Mouse (Mus musculus) CD4-positive, CD25-positive, alpha-beta regulatory T cell, adult 9 weeks (primary cell): ENCODE measurements around the gene Zc3hav1. TPM values are rescaled to one million over a fixed set of nuclear protein-coding genes. Genes with fewer than 3 reads are reported as not detected.

ENCODE experiments used
- polyA plus RNA-seq: library from polyadenylated mRNA; unstranded; fragments of 100-300 nt; shearing (Covaris generic); gene quantifications from one replicate; pipeline ENCODE4 v1.2.1, GENCODE M21; 2017

Gene Zc3hav1
- polyA plus RNA-seq: 94.5 TPM

DNA sequence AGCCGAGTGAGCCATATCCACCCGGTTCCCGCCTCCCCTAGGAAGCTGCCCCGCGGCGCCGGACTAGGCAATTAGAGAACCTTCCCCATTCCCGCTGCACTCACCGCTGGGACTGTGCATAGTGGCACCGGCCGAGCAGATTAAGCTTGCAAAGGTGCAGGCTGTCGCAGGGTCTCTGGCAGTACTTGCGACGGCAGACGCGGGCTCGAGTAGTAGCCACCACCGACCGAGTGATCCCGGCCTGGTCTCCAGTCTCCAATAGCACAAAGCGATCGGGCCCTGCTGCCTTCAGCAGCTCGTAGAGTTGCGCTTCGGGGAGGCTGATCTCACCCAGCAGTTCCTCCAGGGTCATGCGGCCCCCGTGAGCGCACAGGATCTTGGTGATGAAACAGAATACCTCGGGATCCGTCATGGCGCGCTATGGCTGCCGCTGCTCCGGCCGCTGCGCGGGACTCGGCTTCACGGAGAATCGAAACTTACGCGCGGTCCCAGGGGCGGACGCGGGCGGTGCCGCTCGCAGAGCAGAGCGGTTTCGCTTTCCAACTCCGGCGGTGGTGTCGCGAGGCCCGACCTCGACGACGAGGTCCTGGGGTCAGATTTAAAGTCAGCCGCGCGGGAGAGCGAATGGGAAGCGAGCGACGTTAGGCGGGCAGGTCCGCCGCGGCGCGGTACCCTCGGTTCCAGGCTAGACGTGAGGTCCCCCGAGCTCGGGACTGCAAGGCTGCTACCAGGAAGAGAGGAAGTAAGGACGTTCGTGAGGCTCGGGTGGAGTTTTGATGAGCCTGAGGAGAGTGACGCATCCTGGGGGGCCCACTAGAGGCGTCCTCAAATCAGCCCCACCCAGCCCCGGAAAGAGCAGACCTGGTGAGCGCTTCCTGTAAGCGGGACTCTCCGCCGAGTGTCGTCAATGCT lies at the start of gene Zc3hav1:
Gene Zc3hav1, minus strand, starts transcription at position 793 of the 912 bp plus-strand sequence.

GRCm38 (mm10) chr6:38381129-38381771 lies 26.8 kb upstream of the Zc3hav1 start, which contains the start of gene Ttc26:
Gene Ttc26, plus strand, starts transcription at chr6:38381469.

GRCm38 (mm10) chr6:38298761-38299401 lies 55.5 kb downstream of the Zc3hav1 start, which contains the start of gene Zc3hav1l:
Gene Zc3hav1l, minus strand, starts transcription at chr6:38299259.

Other genes with a start within 250 kb of the Zc3hav1 start
- not detected for gene Tmem213, start 245.3 kb downstream of the Zc3hav1 start, polyA plus RNA-seq
- gene Atp6v0a4, start 230.0 kb downstream of the Zc3hav1 start, polyA plus RNA-seq: not detected
- gene D630045J12Rik, start 100.6 kb downstream of the Zc3hav1 start, polyA plus RNA-seq: 0.12 TPM
- 0.42 TPM for gene Zc3hav1l, start 55.3 kb downstream of the Zc3hav1 start, polyA plus RNA-seq
- 0.42 TPM for gene Ttc26, start 26.9 kb upstream of the Zc3hav1 start, polyA plus RNA-seq
- 12.2 TPM for gene Ubn2, start 79.3 kb upstream of the Zc3hav1 start, polyA plus RNA-seq
- gene Fmc1, start 178.9 kb upstream of the Zc3hav1 start, polyA plus RNA-seq: 65.6 TPM
- gene Luc7l2, start 196.7 kb upstream of the Zc3hav1 start, polyA plus RNA-seq: 38.3 TPM